Mouse (Mus musculus): ENCODE measurements at regions not wholly inside any gene's neighbourhood (a gene's known extent, or its start where the extent isn't known, plus 50 kb on each side); places are given as distances from the start of the nearest gene placed in this dataset.

GRCm38 (mm10) chr11:18493086-18493485 lies 525.7 kb downstream of the Meis1 start:
- Histone ChIP-seq H3K36me3 (ENCODE audit: control insufficient read depth, insufficient read depth, low read length) (no peaks in the 10 kb centered on the region), H3K4me2 (ENCODE audit: low read length) (no peak overlapping the region), H3K4me3 (ENCODE audit: low read length) (no peak overlapping the region), H3K9ac (ENCODE audit: low read depth, low read length) (no peak overlapping the region), H3K27me3 (replicated peaks; ENCODE audit: control insufficient read depth, insufficient read depth, low read length) (no peaks in the 10 kb centered on the region), H3K9me3 (ENCODE audit: control insufficient read depth, low read length) (no peaks in the 10 kb centered on the region), H3K4me1 (ENCODE audit: control insufficient read depth, insufficient read depth, low read depth, low read length) (no peaks in the 10 kb centered on the region), H3K27ac (ENCODE audit: low read depth, low read length) (no peak overlapping the region)
- WGBS, result 40% methylated on average over 2 of the region's 2 CpGs
- no peak for ATAC-seq

- H3K36me3 ChIP-seq (ENCODE audit: control insufficient read depth, insufficient read depth, low read length), result no peaks in the 10 kb centered on the region
- no peak for ATAC-seq
- H3K4me2 ChIP-seq (ENCODE audit: low read length), result no peak overlapping the region
- WGBS, result 62% methylated on average over 9 of the region's 9 CpGs
- no peaks in the 10 kb centered on the region for H3K9me3 ChIP-seq (ENCODE audit: control insufficient read depth, low read length)
- no peaks in the 10 kb centered on the region for H3K4me1 ChIP-seq (ENCODE audit: control insufficient read depth, insufficient read depth, low read depth, low read length)
- no peak overlapping the region for H3K9ac ChIP-seq (ENCODE audit: low read depth, low read length)
- H3K4me3 ChIP-seq (ENCODE audit: low read length), result no peak overlapping the region
- H3K27ac ChIP-seq (ENCODE audit: low read depth, low read length), result no peak overlapping the region
- H3K27me3 ChIP-seq (replicated peaks; ENCODE audit: control insufficient read depth, insufficient read depth, low read length), result no peaks in the 10 kb centered on the region
Measured at GRCm38 (mm10) chr11:18489517-18490256, 529.1 kb downstream of the Meis1 start.

GRCm38 (mm10) chr11:18478841-18479240 lies 525.2 kb upstream of the Etaa1 start:
- Histone ChIP-seq H3K27ac (ENCODE audit: low read depth, low read length) (no peak overlapping the region), H3K4me3 (ENCODE audit: low read length) (no peak overlapping the region), H3K9me3 (ENCODE audit: control insufficient read depth, low read length) (no peaks in the 10 kb centered on the region), H3K4me2 (ENCODE audit: low read length) (no peak overlapping the region), H3K9ac (ENCODE audit: low read depth, low read length) (no peak overlapping the region), H3K36me3 (ENCODE audit: control insufficient read depth, insufficient read depth, low read length) (no peaks in the 10 kb centered on the region), H3K27me3 (replicated peaks; ENCODE audit: control insufficient read depth, insufficient read depth, low read length) (no peaks in the 10 kb centered on the region), H3K4me1 (ENCODE audit: control insufficient read depth, insufficient read depth, low read depth, low read length) (no peaks in the 10 kb centered on the region)
- no peak for ATAC-seq

- no peak for ATAC-seq
- Histone ChIP-seq H3K27ac (ENCODE audit: low read depth, low read length) (no peak overlapping the region), H3K4me3 (ENCODE audit: low read length) (no peak overlapping the region), H3K4me1 (ENCODE audit: control insufficient read depth, insufficient read depth, low read depth, low read length) (no peaks in the 10 kb centered on the region), H3K9me3 (ENCODE audit: control insufficient read depth, low read length) (no peaks in the 10 kb centered on the region), H3K27me3 (replicated peaks; ENCODE audit: control insufficient read depth, insufficient read depth, low read length) (no peaks in the 10 kb centered on the region), H3K4me2 (ENCODE audit: low read length) (no peak overlapping the region), H3K9ac (ENCODE audit: low read depth, low read length) (no peak overlapping the region), H3K36me3 (ENCODE audit: control insufficient read depth, insufficient read depth, low read length) (no peaks in the 10 kb centered on the region)
- WGBS, result 88% methylated on average over 3 of the region's 3 CpGs
Measured at GRCm38 (mm10) chr11:18451271-18451670, 497.6 kb upstream of the Etaa1 start.

- no peaks in the 10 kb centered on the region for H3K27me3 ChIP-seq (replicated peaks; ENCODE audit: control insufficient read depth, insufficient read depth, low read length)
- 84% methylated on average over 1 of the region's 1 CpGs for WGBS
- H3K4me2 ChIP-seq (ENCODE audit: low read length), result no peak overlapping the region
- H3K9ac ChIP-seq (ENCODE audit: low read depth, low read length), result no peak overlapping the region
- no peaks in the 10 kb centered on the region for H3K9me3 ChIP-seq (ENCODE audit: control insufficient read depth, low read length)
- H3K4me1 ChIP-seq (ENCODE audit: control insufficient read depth, insufficient read depth, low read depth, low read length), result no peaks in the 10 kb centered on the region
- H3K4me3 ChIP-seq (ENCODE audit: low read length), result no peak overlapping the region
- no peak overlapping the region for H3K27ac ChIP-seq (ENCODE audit: low read depth, low read length)
- ATAC-seq, result no peak
- H3K36me3 ChIP-seq (ENCODE audit: control insufficient read depth, insufficient read depth, low read length), result no peaks in the 10 kb centered on the region
Measured at GRCm38 (mm10) chr11:18448879-18449278, 495.2 kb upstream of the Etaa1 start.

- no peaks in the 10 kb centered on the region for H3K9me3 ChIP-seq (ENCODE audit: control insufficient read depth, low read length)
- H3K4me2 ChIP-seq (ENCODE audit: low read length), result no peak overlapping the region
- H3K27ac ChIP-seq (ENCODE audit: low read depth, low read length), result no peak overlapping the region
- H3K9ac ChIP-seq (ENCODE audit: low read depth, low read length), result no peak overlapping the region
- no peaks in the 10 kb centered on the region for H3K27me3 ChIP-seq (replicated peaks; ENCODE audit: control insufficient read depth, insufficient read depth, low read length)
- 73% methylated on average over 8 of the region's 8 CpGs for WGBS
- H3K4me1 ChIP-seq (ENCODE audit: control insufficient read depth, insufficient read depth, low read depth, low read length), result no peaks in the 10 kb centered on the region
- H3K4me3 ChIP-seq (ENCODE audit: low read length), result no peak overlapping the region
- no peaks in the 10 kb centered on the region for H3K36me3 ChIP-seq (ENCODE audit: control insufficient read depth, insufficient read depth, low read length)
- ATAC-seq, result no peak
Measured at GRCm38 (mm10) chr11:18444600-18444999, 490.9 kb upstream of the Etaa1 start.

GRCm38 (mm10) chr11:18444101-18444500 lies 490.4 kb upstream of the Etaa1 start:
- Histone ChIP-seq H3K27me3 (replicated peaks; ENCODE audit: control insufficient read depth, insufficient read depth, low read length) (no peaks in the 10 kb centered on the region), H3K9ac (ENCODE audit: low read depth, low read length) (no peak overlapping the region), H3K36me3 (ENCODE audit: control insufficient read depth, insufficient read depth, low read length) (no peaks in the 10 kb centered on the region), H3K4me3 (ENCODE audit: low read length) (no peak overlapping the region), H3K9me3 (ENCODE audit: control insufficient read depth, low read length) (no peaks in the 10 kb centered on the region), H3K4me1 (ENCODE audit: control insufficient read depth, insufficient read depth, low read depth, low read length) (no peaks in the 10 kb centered on the region), H3K4me2 (ENCODE audit: low read length) (no peak overlapping the region), H3K27ac (ENCODE audit: low read depth, low read length) (no peak overlapping the region)
- ATAC-seq, result no peak
- WGBS, result 68% methylated on average over 5 of the region's 5 CpGs

- Histone ChIP-seq H3K27ac (ENCODE audit: low read depth, low read length) (no peak overlapping the region), H3K4me1 (ENCODE audit: control insufficient read depth, insufficient read depth, low read depth, low read length) (no peaks in the 10 kb centered on the region), H3K9me3 (ENCODE audit: control insufficient read depth, low read length) (no peaks in the 10 kb centered on the region), H3K9ac (ENCODE audit: low read depth, low read length) (no peak overlapping the region), H3K4me2 (ENCODE audit: low read length) (no peak overlapping the region), H3K27me3 (replicated peaks; ENCODE audit: control insufficient read depth, insufficient read depth, low read length) (no peaks in the 10 kb centered on the region), H3K36me3 (ENCODE audit: control insufficient read depth, insufficient read depth, low read length) (no peaks in the 10 kb centered on the region), H3K4me3 (ENCODE audit: low read length) (no peak overlapping the region)
- 85% methylated on average over 2 of the region's 2 CpGs for WGBS
- ATAC-seq, result no peak
Measured at GRCm38 (mm10) chr11:18443156-18443555, 489.5 kb upstream of the Etaa1 start.

- Histone ChIP-seq H3K27me3 (replicated peaks; ENCODE audit: control insufficient read depth, insufficient read depth, low read length) (no peaks in the 10 kb centered on the region), H3K9ac (ENCODE audit: low read depth, low read length) (no peak overlapping the region), H3K9me3 (ENCODE audit: control insufficient read depth, low read length) (no peaks in the 10 kb centered on the region), H3K4me1 (ENCODE audit: control insufficient read depth, insufficient read depth, low read depth, low read length) (no peaks in the 10 kb centered on the region), H3K27ac (ENCODE audit: low read depth, low read length) (no peak overlapping the region), H3K4me2 (ENCODE audit: low read length) (no peak overlapping the region), H3K36me3 (ENCODE audit: control insufficient read depth, insufficient read depth, low read length) (no peaks in the 10 kb centered on the region), H3K4me3 (ENCODE audit: low read length) (no peak overlapping the region)
- 74% methylated on average over 6 of the region's 6 CpGs for WGBS
- peak; percentile 79 for ATAC-seq
Measured at GRCm38 (mm10) chr11:18437834-18438611, 484.3 kb upstream of the Etaa1 start.
